Mouse (Mus musculus) hindbrain, embryonic 16.5 days (tissue): ENCODE measurements at regions not wholly inside any gene's neighbourhood (a gene's known extent, or its start where the extent isn't known, plus 50 kb on each side); places are given as distances from the start of the nearest gene placed in this dataset.
"Not testable (repeated sequence)": the region's sequence is repeated elsewhere in the genome, so short reads cannot be mapped to it uniquely, and the experiment has no call there.

ENCODE experiments used
- ATAC-seq: fragments of 200-750 bp; cut with Nextera tagmentation; 2 replicates; pipeline ENCODE4 v1.8.0; 2017; ENCODE audit warnings: moderate TSS enrichment, moderate library complexity
- H3K27ac ChIP-seq: fragments of 300-500 bp; sonication (generic); 2 replicates; pipeline ENCODE4 v1.5.1; 2014; ENCODE audit warnings: low read depth, mild to moderate bottlenecking, control low read depth, low read length, moderate library complexity
- H3K27me3 ChIP-seq: fragments of 300-500 bp; sonication (generic); replicated peaks from 2 replicates; pipeline ENCODE4 v1.6.1; 2014; ENCODE audit warnings: low read length; ENCODE audit not compliant: control insufficient read depth, insufficient read depth
- H3K36me3 ChIP-seq: fragments of 300-500 bp; sonication (generic); 2 replicates; pipeline ENCODE4 v1.6.1; 2014; ENCODE audit warnings: mild to moderate bottlenecking, low read length, moderate library complexity, mixed read lengths; ENCODE audit not compliant: control insufficient read depth, insufficient read depth
- H3K4me1 ChIP-seq: fragments of 300-500 bp; sonication (generic); 2 replicates; pipeline ENCODE4 v1.6.1; 2014; ENCODE audit warnings: low read depth, low read length; ENCODE audit not compliant: control insufficient read depth, insufficient read depth
- H3K4me2 ChIP-seq: fragments of 300-500 bp; sonication (generic); 2 replicates; pipeline ENCODE4 v1.6.1; 2014; ENCODE audit warnings: mild to moderate bottlenecking, low read length, control low read depth, moderate library complexity
- H3K4me3 ChIP-seq: fragments of 300-500 bp; sonication (generic); 2 replicates; pipeline ENCODE4 v1.5.1; 2014; ENCODE audit warnings: mild to moderate bottlenecking, low read length, control low read depth, moderate library complexity
- H3K9ac ChIP-seq: fragments of 300-500 bp; sonication (generic); 2 replicates; pipeline ENCODE4 v1.6.1; 2014; ENCODE audit warnings: low read depth, mild to moderate bottlenecking, control low read depth, low read length, moderate library complexity
- H3K9me3 ChIP-seq: fragments of 300-500 bp; sonication (generic); 2 replicates; pipeline ENCODE4 v1.6.1; 2014; ENCODE audit warnings: mild to moderate bottlenecking, low read length, moderate library complexity; ENCODE audit not compliant: control insufficient read depth
- WGBS: fragments of 180-500 bp; shearing (Covaris S2); extraction: QIAGEN DNeasy Blood & Tissue Kit; methylation state at CpG from one replicate; pipeline ENCODE4 v1.1.7; 2014; 5-methylcytosine and 5-hydroxymethylcytosine counted together

DNA sequence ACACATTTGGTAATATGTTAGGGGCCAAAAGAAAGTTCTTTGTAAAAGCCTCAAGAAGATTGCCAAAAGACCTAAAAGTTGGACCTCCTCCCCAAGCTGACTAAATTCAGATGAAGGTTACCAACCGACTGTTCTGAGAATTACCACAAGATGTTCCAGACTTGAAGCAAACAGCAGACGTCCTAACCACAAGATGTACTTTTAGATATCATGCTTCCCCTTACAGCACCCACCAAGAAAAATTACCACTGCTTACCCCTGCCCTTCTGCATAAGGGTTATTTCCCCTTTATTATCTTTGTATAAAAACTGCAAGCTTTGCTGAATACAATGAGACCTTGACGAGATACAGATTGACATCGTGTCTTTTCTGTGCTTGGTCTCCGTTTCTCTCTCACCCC is 121.6 kb upstream of the Cst10 start:
- Histone ChIP-seq H3K27me3 (no peaks in the 10 kb centered on the region), H3K36me3 (no peaks in the 10 kb centered on the region), H3K9me3 (no peaks in the 10 kb centered on the region), H3K4me1 (no peaks in the 10 kb centered on the region), H3K9ac (no peak overlapping the region), H3K27ac (no peak overlapping the region), H3K4me2 (no peak overlapping the region), H3K4me3 (no peak overlapping the region)
- 86% methylated on average over 5 of the region's 5 CpGs for WGBS
- no peak for ATAC-seq

DNA sequence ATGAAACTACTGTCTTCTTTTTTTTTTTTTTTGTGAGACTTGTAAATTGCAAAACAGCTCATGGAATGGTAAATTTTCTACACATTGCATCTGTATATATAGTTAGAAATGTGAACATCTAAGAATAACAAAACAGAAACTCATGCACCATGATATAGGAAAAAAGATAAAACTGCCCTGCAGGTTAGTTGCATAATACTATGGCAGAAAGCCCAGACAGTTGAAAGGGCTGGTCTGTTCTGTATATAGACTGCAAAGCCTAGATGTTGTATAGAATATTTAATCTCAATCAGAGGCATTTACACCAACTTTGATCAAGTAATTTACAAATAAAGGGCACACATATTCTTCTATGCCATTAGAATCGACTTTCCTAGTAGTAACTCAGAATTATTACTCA is 120.7 kb upstream of the Cst10 start:
- Histone ChIP-seq H3K4me2 (no peak overlapping the region), H3K9ac (no peak overlapping the region), H3K4me1 (no peaks in the 10 kb centered on the region), H3K36me3 (no peaks in the 10 kb centered on the region), H3K4me3 (no peak overlapping the region), H3K9me3 (no peaks in the 10 kb centered on the region), H3K27ac (no peak overlapping the region), H3K27me3 (no peaks in the 10 kb centered on the region)
- ATAC-seq, result no peak
- 84% methylated on average over 1 of the region's 1 CpGs for WGBS

DNA sequence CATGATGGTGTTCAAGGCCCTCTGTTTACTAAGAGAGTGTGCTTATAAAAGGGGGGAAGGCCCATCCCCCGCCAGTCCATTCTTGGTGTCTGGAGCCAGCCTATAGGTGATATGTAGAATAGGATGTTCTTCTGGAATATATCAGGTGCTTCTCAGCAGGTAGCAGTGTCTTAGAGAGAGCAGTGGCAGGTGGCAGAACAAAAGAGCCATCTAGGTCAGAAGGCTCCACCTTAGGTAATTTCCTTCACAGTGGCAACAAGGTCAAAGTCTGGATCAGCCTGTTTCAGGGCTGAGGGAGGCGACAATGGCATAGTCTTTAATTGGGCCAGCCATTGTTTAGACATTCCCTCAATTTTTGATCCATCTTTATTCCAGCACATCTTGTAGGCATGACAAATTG is 107.9 kb upstream of the Cst10 start:
- not testable (repeated sequence) for ATAC-seq, H3K9me3 ChIP-seq, H3K36me3 ChIP-seq, H3K27me3 ChIP-seq, H3K4me1 ChIP-seq, H3K4me3 ChIP-seq, H3K4me2 ChIP-seq, H3K27ac ChIP-seq, H3K9ac ChIP-seq
- WGBS, result 78% methylated on average over 2 of the region's 2 CpGs

DNA sequence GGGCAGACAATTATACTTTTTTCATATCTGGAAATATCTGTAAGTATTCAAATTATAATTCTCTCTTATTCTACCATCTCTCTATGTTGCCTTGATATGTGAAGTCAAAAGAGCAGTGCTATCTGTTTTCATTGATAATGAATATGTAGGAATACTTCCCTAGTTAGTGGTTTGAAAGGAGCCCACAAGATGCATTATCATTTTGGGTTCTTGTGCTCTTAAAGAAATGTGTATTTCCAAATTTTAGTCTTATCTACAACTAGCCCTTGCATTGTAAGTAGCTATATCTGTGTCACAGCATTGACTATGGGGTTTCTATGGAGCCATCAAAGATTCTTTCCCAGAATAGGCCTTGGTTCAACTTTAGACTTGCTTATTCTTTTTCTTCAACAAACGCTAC is 99.3 kb upstream of the Cst10 start:
- H3K36me3 ChIP-seq, result no peaks in the 10 kb centered on the region
- peaks cover 6% of the 10 kb centered on the region; the same call in 1 of the 2 replicates for H3K9me3 ChIP-seq
- H3K4me1 ChIP-seq, result no peaks in the 10 kb centered on the region
- H3K4me2 ChIP-seq, result no peak overlapping the region
- no peak overlapping the region for H3K9ac ChIP-seq
- no peak overlapping the region for H3K4me3 ChIP-seq
- H3K27me3 ChIP-seq, result no peaks in the 10 kb centered on the region
- ATAC-seq, result no peak
- H3K27ac ChIP-seq, result no peak overlapping the region
- 92% methylated on average over 1 of the region's 1 CpGs for WGBS

DNA sequence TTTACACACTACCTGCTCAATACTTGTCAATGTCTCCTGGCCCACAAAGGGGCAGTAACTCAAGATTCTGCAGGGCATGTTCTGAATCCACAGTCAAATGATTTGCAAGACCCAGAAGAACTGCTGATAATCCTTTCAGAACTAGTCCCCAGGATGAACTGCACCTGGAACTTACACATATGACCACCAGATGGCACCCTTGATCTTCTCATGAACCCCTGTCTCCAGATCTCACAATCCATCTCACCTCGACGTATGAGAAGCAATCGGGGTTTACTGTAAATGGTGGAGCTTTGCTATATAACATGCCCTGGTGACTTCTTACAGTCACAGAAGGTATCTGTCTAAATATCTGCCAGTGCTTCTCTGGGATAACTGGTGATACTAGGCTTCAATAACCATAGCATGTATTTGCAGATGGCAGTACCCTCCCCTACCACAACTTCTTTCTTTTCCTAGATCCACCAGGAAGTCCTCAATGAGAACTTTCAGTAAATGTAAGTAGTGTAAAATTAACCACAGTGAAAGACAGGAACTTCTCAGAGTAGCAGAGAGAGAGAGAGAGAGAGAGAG is 54.5 kb upstream of the Cst10 start:
- Histone ChIP-seq H3K27me3 (no peaks in the 10 kb centered on the region), H3K4me2 (0 out of 2 replicates have a peak overlapping the region, but pooled peaks have one; percentile 27), H3K36me3 (no peaks in the 10 kb centered on the region), H3K9me3 (no peaks in the 10 kb centered on the region), H3K4me3 (no peak overlapping the region), H3K9ac (no peak overlapping the region), H3K27ac (no peak overlapping the region), H3K4me1 (no peaks in the 10 kb centered on the region)
- WGBS, result 12% methylated on average over 3 of the region's 3 CpGs
- peak; percentile 92 for ATAC-seq
